Mouse (Mus musculus): ENCODE data around the gene Cd3eap.
A peak's percentile ranks its signal among the peaks of the same experiment; 100 is the strongest.

Cd3eap gene

GRCm38 (mm10) chr7:19307739-19308453 is 51.4 kb downstream of the Cd3eap start:
- DNase-seq (ENCODE audit: low spot score) = peak; percentile 64

- DNase-seq (ENCODE audit: low spot score) = no peak
Measured at GRCm38 (mm10) chr7:19306819-19307738, 52.2 kb downstream of the Cd3eap start.

Data from ovary, postnatal 36 days (tissue).